Mouse (Mus musculus): ENCODE measurements around the gene Sept6.

- TF ChIP-seq CTCF (IDR thresholded peaks at IDR 0.05; ENCODE audit: extremely low read depth, insufficient read depth, insufficient read length, insufficient replicate concordance) (no peak), POLR2A (IDR thresholded peaks at IDR 0.05; ENCODE audit: low read depth, low read length) (no peak)
These were observed 62.8 kb downstream of the Sept6 start for GRCm38 (mm10) chrX:36928791-36929190.

Measured in spleen, adult 2 months (tissue).